Mouse (Mus musculus): Measurements from ENCODE around the gene Eva1a.

The Eva1a gene

GRCm38 (mm10) chr6:82070459-82070858 is 29.6 kb downstream of the Eva1a start:
- DNase-seq: no peak

DNA sequence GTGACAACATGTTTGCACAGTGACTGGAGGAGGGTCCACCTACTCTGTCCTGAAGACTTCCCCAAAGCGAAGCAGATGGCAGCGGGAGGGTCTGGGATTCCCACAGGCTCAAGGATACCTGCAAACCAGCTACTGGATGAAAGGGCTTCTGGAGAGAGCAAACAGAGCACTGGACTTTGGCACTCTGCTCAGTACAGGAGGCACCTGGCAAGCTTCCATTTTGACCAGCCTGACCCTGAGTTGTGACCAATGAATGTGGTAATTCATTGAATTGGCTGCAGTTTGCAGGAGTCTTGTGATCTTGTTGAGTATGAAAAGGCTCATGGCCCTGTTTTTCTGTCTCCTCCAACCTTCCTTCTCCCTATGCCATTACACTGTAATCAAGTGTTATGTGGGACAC is 32.2 kb downstream of the Eva1a start:
- DNase-seq: peak; percentile 25 to 34

DNA sequence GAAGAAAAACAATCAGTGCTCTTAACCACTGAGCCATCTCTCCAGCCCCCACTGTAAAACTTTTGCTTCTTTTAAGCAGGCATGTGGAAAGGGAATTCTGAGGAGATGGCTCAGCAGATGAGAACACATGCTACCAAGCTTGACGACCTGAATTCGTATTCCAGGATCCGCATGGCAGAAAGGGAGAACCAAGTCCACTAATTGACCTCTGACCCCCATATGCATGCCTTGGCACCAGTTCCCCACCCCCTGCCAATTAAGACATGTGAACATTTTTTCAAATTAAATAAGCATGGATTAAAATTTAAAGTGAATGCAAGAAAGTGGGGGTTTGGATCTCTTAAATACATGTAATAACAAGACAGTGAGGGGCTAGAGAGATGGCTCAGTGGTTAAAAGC is 32.7 kb downstream of the Eva1a start:
- DNase-seq: no peak

DNA sequence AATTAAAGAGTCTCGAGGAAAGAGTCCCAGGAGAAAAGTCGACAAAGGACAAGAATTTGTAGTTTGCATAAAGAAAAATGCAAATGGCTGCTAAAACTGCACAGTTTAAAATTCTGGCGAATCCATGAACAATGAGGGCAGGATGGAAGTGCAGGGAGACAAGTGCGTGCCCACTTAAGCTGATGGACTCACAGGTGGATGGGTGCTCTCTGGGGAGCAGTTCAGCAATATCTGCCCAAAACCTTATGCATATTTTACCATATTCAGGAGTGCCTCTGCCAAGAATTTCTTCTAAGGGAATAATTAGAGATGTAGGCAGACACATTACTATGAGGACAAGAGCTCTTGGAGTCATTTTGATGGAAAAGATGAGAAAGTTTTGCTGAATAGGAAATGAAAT is 35.5 kb downstream of the Eva1a start:
- no peak for DNase-seq

- no peak for DNase-seq
These were observed 38.0 kb downstream of the Eva1a start for GRCm38 (mm10) chr6:82078875-82079274.

DNA sequence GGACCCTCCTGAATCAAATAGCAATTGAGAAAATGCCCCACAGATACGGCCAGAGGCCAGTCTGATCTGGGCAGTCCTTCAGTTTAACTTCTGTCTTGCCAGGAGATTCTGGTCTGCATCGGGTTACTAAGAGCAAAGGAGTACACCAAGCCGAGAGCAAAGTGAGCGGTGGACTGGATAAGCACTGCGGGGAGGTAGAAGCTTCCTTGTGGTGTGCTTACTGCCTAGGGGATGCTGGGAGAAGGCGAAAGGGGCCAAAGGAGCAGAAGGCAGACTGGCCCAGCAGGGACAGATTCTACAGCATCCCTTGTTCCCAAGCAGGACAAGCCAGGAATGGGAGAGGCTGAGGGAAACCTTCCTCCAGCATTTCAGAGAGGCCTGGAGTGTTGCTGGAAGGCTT is 42.8 kb downstream of the Eva1a start:
- peak; percentile 50 to 61 for DNase-seq

DNA sequence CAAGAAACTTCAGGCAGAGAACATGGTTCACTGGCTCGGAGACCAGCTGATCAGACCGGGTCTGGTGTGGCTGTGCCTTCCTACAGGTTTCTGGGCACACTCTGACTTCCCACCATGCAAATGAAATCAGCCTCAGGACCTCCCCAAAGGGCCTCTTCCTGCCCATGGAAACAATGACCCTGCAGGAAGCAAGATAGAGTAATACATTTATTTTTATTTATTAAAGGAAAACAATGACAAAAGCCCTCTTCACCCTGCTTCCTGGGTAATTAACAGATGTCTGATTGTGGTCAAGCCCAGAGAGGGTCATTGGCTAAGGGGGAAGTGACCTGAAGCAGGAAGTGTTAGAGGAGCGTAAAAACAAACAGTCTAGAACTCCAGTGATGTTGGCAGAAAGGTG is 43.4 kb downstream of the Eva1a start:
- DNase-seq: peak; percentile 19 to 31

GRCm38 (mm10) chr6:82085313-82085908 is 44.6 kb downstream of the Eva1a start:
- DNase-seq: no peak

GRCm38 (mm10) chr6:82088133-82088532 is 47.3 kb downstream of the Eva1a start:
- peak; percentile 25 to 48 for DNase-seq

- DNase-seq: peak; percentile 24 to 26
These were observed 50.9 kb downstream of the Eva1a start for GRCm38 (mm10) chr6:82091773-82092172.

GRCm38 (mm10) chr6:82097705-82098104 is 56.9 kb downstream of the Eva1a start:
- no peak for DNase-seq

DNA sequence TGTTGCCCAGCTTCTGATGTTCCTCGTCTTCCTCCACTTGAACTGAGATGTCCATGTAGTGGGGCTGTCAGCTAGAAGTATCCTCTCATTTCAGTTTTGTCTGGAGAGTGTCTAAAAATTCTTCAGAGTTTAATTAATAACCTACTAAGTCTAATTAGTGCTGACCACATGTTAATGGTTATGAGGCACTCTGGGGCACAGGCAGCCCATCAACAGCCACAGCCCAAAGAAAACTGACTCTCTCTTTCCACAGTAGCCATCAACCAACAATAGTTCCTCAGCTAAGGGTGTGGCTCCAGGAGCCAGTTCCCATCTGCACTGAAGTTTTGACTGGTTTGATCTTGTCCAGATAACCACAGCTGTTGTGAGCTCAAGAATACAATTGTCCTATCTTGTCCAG is 57.6 kb downstream of the Eva1a start:
- DNase-seq: no peak

DNA sequence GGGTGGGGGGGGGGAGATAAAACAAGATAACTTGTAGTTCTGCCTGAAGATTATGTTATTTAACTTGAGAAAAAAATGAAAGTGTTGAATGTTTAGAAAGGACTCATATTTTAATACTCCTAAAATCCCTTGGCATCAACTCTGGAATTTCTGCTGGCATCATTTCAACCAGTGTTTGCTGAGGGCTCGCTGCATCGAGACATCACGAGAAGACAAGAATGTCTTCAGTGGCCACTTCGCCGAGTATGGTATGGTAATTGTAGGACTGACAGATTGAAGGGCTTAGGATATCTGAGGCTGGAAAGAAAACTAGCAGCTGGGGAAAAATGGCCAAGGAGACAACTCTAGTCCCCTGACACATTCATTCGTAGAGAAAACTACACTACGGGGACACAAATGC is 69.6 kb downstream of the Eva1a start:
- no peak for DNase-seq

DNA sequence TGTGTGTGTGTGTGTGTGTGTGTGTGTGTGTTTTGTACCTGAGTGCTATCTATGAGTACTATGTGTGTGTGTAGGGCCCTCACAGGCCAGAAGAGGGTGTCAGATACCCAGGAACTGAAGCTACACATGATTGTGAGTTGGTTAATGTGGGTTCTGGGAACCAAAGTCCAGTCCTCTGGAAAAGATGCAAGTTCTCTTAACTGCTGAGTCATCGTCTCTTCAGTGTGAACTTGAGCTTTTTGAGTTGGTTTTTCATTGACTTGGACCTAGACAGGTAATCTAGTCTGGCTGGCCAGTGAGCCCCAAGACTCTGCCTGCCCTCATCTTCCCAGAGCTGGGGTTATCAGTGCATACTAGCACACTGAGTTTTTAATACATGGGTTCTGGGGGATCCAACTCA is 70.3 kb downstream of the Eva1a start:
- no peak for DNase-seq

GRCm38 (mm10) chr6:82111540-82111939 is 70.7 kb downstream of the Eva1a start:
- DNase-seq: no peak

- no peak for DNase-seq
These were observed 71.6 kb downstream of the Eva1a start for GRCm38 (mm10) chr6:82112127-82113090.

GRCm38 (mm10) chr6:82115335-82115965 is 74.6 kb downstream of the Eva1a start:
- no peak for DNase-seq

GRCm38 (mm10) chr6:82116176-82116575 is 75.3 kb downstream of the Eva1a start:
- no peak for DNase-seq

- DNase-seq: no peak
These were observed 77.0 kb downstream of the Eva1a start for GRCm38 (mm10) chr6:82117871-82118270.

DNA sequence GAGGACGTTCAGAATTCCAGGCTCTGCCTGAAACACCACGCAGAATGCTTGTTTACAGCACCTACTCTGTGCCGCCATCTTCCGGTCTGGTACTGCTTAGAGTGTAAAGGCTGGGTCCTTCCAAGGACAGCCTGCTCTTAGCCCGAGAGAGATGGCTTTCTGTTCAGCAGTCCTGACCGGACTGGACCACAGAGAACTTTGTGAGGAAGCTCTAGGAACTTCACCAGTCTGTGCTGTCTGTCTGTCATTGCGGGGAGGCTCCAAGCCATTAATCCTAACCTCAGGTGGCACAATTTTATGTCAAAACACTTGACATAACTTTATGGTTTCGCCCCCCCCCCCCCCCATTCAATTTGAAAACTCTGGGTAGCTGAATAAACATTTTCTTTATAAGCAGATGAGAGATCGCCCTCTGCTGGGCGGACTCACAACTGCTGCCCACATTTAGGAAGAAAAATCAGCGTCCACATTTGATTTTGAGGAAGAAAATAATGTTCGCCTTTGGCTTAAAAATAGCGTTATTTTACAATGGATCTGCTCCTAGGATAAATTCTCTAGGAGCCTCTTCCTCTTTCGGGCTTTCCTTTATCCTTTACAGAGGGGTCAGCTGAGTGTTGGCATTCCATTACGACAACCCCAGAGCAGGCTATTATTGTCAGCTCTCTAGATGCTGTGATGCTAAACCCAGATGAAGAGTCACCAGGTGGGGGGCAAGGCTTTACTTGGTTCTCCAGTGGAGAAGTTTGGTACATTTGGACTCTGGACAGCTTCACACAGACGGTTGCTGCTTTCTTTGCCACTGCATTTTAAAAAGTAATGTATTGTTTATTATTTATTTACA is 78.7 kb downstream of the Eva1a start:
- peak; percentile 70 to 80 for DNase-seq

DNA sequence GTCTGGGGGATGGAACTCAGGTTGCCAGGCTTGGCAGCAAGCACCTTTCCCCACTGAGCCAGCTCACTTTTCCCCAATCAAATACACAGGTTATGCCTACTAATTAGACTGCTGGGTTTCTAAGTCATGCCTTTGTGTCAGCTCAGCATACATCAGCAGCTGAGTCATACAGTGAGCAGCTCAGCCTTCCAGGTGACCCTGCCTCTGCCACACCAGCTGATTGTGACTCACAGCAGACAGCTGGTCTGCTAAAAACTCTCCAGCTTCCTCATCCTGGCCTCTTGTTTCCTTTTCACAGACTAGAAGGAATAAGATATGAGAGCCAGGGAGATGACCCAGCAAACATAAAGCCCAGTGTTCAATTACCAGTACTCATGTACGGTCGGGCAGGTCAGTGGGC is 84.3 kb downstream of the Eva1a start:
- DNase-seq: no peak

DNA sequence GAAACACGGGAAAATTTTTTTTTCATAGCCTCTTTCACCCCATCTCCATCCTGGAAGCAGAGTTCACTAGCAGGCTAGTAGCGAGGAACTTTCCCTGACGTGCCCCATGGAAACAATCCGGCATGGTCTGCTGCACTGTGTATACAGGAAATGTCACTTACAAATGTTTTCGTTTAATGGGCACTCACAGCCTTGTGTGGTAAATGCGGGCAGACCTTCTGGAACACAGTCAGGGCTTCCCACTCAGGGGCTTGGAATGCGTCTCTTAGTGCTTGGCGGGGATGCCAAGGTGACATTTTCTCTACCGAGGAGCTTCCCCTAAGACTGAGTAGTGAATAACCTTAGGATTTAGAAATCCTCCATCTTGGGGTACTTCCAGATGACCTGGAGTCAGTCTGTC is 87.0 kb downstream of the Eva1a start:
- DNase-seq: peak; percentile 35 to 53
